Mouse (Mus musculus): ENCODE results near the gene Atoh7. TPM values are rescaled to one million over a fixed set of nuclear protein-coding genes. Genes with fewer than 3 reads are reported as not detected.
"Not testable (repeated sequence)": the region's sequence is repeated elsewhere in the genome, so short reads cannot be mapped to it uniquely, and the experiment has no call there.

Atoh7 gene
- polyA plus RNA-seq (2014; fragmentation: Nextera tagmentation; extraction: Ambion mirVana), result 1.1 TPM in 1 of 2 replicates, not detected in the other

DNA sequence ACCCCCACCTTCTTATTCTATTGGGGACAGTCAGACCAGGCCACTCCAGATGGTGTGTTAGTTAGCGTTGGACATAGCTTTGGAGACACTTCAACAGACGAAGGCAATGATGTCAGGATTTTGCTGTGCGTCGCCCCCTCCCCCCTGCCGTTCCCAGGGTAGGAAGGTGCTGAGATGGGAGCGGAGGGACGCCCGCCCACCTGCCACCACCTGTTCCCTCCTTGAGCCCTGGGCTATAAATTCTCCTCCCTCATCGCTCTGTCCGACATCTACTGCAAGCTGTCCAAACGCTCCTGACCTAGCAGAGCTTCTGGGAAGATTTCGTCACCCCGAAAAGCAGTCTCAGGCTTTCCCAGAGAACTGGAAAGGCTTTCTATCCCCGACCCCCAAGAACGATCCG lies at the start of gene Atoh7:
Gene Atoh7 (plus strand): TSS at position 131 of the 400 bp plus-strand sequence.
- Histone ChIP-seq H3K36me3 (ENCODE audit: control insufficient read depth, insufficient read depth, low read length) (no peaks in the 10 kb centered on the region), H3K27me3 (replicated peaks; ENCODE audit: control insufficient read depth, insufficient read depth, low read length) (peaks cover 38% of the 10 kb centered on the region), H3K9ac (ENCODE audit: low read depth, low read length) (peak within 1 kb of the TSS; percentile 72), H3K4me2 (ENCODE audit: low read depth, low read length) (peak within 1 kb of the TSS; percentile 92), H3K27ac (replicated peaks; ENCODE audit: low read depth, low read length) (no peak within 1 kb of the TSS), H3K9me3 (ENCODE audit: control insufficient read depth, low read length) (no peaks in the 10 kb centered on the region), H3K4me1 (ENCODE audit: control insufficient read depth, insufficient read depth, low read length) (no peaks in the 10 kb centered on the region), H3K4me3 (ENCODE audit: low read depth, low read length) (peak within 1 kb of the TSS; percentile 59)
- DNase-seq (ENCODE audit: low spot score) (peak; percentile 24), ATAC-seq (ENCODE audit: low read depth) (peak; percentile 8; the same call in 1 of the 2 replicates)
- WGBS, result 5% methylated on average over 15 of the region's 16 CpGs

DNA sequence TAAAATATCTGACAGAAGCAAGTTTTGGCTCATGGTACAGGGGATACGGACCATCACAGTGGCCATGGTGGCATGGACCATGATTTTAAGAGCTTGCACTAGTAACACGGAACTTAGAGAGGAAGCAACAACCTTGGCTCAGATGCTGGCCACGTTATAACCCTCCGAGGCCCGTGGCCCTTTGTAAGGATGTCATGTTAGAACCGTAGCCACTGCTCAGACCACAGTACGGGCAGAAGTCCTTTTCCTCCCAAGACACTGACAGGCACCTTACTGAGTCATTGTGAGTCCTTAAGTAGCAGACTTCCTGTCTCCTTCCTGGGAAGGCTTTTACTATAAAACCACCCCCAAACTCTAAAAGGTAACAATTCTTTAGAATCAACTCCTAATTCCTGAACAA lies 48.2 kb upstream of the Atoh7 start:
- Histone ChIP-seq H3K4me2 (ENCODE audit: low read depth, low read length) (no peak overlapping the region), H3K27me3 (replicated peaks; ENCODE audit: control insufficient read depth, insufficient read depth, low read length) (no peaks in the 10 kb centered on the region), H3K4me3 (ENCODE audit: low read depth, low read length) (no peak overlapping the region), H3K9me3 (ENCODE audit: control insufficient read depth, low read length) (no peaks in the 10 kb centered on the region), H3K9ac (ENCODE audit: low read depth, low read length) (no peak overlapping the region), H3K4me1 (ENCODE audit: control insufficient read depth, insufficient read depth, low read length) (no peaks in the 10 kb centered on the region), H3K36me3 (ENCODE audit: control insufficient read depth, insufficient read depth, low read length) (no peaks in the 10 kb centered on the region), H3K27ac (replicated peaks; ENCODE audit: low read depth, low read length) (no peak overlapping the region)
- ATAC-seq (ENCODE audit: low read depth) (no peak), DNase-seq (ENCODE audit: low spot score) (no peak)
- WGBS, result 77% methylated on average over 7 of the region's 7 CpGs

DNA sequence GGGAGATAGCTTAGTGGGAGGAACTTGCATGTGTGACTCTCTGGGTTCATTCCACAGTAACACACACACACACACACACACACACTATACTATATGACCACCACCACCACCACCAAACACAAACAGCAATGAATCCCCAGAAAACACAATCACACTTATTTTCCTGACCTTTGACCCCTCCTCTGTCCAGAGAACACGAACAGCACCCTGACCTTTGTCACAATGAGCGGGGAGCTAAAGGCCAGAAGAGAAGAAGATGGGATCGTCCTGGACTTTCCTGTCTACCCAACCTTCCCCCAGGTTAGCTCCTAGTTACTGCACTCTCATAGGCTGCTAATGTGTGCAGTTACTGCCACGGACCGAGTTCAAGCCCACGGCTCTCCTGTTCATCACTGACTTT lies 47.4 kb upstream of the Atoh7 start:
- ATAC-seq (ENCODE audit: low read depth) (no peak), DNase-seq (ENCODE audit: low spot score) (no peak)
- Histone ChIP-seq H3K36me3 (ENCODE audit: control insufficient read depth, insufficient read depth, low read length) (no peaks in the 10 kb centered on the region), H3K4me3 (ENCODE audit: low read depth, low read length) (no peak overlapping the region), H3K4me2 (ENCODE audit: low read depth, low read length) (no peak overlapping the region), H3K27me3 (replicated peaks; ENCODE audit: control insufficient read depth, insufficient read depth, low read length) (no peaks in the 10 kb centered on the region), H3K9me3 (ENCODE audit: control insufficient read depth, low read length) (no peaks in the 10 kb centered on the region), H3K9ac (ENCODE audit: low read depth, low read length) (no peak overlapping the region), H3K27ac (replicated peaks; ENCODE audit: low read depth, low read length) (no peak overlapping the region), H3K4me1 (ENCODE audit: control insufficient read depth, insufficient read depth, low read length) (no peaks in the 10 kb centered on the region)
- 77% methylated on average over 6 of the region's 6 CpGs for WGBS

DNA sequence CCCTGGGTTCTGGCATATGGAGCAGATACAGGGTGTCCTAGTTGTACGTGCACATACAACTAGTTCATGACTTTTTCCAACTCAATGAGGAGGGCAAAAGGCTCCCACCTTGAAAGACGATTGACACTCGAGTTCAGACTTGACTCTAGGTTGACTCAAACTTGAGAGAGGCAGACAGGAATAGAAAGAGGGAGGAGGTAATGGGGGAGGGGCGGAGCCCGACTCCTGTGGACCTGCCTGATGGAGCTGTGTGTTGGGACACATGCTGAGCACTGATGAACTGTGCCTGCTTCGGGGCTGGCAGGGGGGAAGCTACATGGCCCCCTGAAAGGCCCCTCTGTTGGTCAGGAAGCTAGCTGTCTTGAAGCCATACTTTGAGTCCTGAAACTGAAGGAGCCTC lies 46.4 kb upstream of the Atoh7 start:
- Histone ChIP-seq H3K27ac (replicated peaks; ENCODE audit: low read depth, low read length) (no peak overlapping the region), H3K27me3 (replicated peaks; ENCODE audit: control insufficient read depth, insufficient read depth, low read length) (no peaks in the 10 kb centered on the region), H3K9ac (ENCODE audit: low read depth, low read length) (no peak overlapping the region), H3K4me1 (ENCODE audit: control insufficient read depth, insufficient read depth, low read length) (no peaks in the 10 kb centered on the region), H3K36me3 (ENCODE audit: control insufficient read depth, insufficient read depth, low read length) (no peaks in the 10 kb centered on the region), H3K9me3 (ENCODE audit: control insufficient read depth, low read length) (no peaks in the 10 kb centered on the region), H3K4me3 (ENCODE audit: low read depth, low read length) (no peak overlapping the region), H3K4me2 (ENCODE audit: low read depth, low read length) (no peak overlapping the region)
- ATAC-seq (ENCODE audit: low read depth), result no peak
- no peak for DNase-seq (ENCODE audit: low spot score)
- WGBS, result 50% methylated on average over 6 of the region's 6 CpGs

DNA sequence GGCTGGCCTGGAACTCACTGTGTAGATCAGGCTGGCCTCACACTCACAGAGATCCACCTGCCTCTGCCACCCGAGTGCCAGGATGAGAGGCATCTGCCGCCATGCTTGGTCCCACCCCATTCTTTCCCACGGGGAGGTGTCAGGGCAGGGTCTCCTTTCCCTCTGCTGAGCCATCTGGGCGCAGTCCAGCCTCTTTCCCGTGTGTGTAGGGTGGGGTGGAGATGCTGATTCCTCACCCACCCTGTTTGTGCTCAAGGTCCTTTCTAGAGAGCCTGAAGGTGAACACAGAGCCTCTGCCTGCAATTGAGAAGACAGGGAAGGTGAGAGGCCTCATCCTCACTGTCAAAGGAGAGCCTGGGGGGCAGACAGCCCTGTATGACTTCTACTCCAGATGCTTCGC lies 45.4 kb upstream of the Atoh7 start:
- H3K4me1 ChIP-seq (ENCODE audit: control insufficient read depth, insufficient read depth, low read length); DNase-seq (ENCODE audit: low spot score); H3K4me3 ChIP-seq (ENCODE audit: low read depth, low read length); H3K9me3 ChIP-seq (ENCODE audit: control insufficient read depth, low read length); H3K4me2 ChIP-seq (ENCODE audit: low read depth, low read length); ATAC-seq (ENCODE audit: low read depth); H3K9ac ChIP-seq (ENCODE audit: low read depth, low read length); H3K27ac ChIP-seq (replicated peaks; ENCODE audit: low read depth, low read length); H3K27me3 ChIP-seq (replicated peaks; ENCODE audit: control insufficient read depth, insufficient read depth, low read length); H3K36me3 ChIP-seq (ENCODE audit: control insufficient read depth, insufficient read depth, low read length): not testable (repeated sequence)
- WGBS, result 89% methylated on average over 6 of the region's 6 CpGs

DNA sequence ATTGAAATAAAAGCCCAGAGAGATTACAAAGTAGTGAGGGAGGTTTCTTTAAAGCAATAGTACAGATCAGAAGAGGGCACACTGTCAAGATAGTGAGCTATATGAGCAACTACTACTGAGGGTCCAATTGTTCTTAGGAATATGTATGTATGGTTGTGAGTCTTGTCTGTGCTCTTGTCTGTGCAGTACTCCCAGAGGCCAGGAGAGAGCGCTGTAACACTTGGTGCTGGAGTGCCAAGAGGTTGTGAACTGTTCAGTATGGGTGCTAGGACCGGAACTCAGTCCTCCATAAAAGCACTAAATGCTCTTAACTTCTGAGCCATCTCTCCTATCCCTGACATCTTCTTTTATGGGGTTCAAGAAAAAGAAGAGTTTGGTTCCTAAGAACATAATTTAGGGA lies 44.9 kb upstream of the Atoh7 start:
- ATAC-seq (ENCODE audit: low read depth) (no peak), DNase-seq (ENCODE audit: low spot score) (no peak)
- H3K36me3 ChIP-seq (ENCODE audit: control insufficient read depth, insufficient read depth, low read length), result no peaks in the 10 kb centered on the region
- no peak overlapping the region for H3K27ac ChIP-seq (replicated peaks; ENCODE audit: low read depth, low read length)
- no peak overlapping the region for H3K4me2 ChIP-seq (ENCODE audit: low read depth, low read length)
- H3K9ac ChIP-seq (ENCODE audit: low read depth, low read length), result no peak overlapping the region
- no peaks in the 10 kb centered on the region for H3K4me1 ChIP-seq (ENCODE audit: control insufficient read depth, insufficient read depth, low read length)
- 71% methylated on average over 2 of the region's 2 CpGs for WGBS
- H3K9me3 ChIP-seq (ENCODE audit: control insufficient read depth, low read length), result no peaks in the 10 kb centered on the region
- no peak overlapping the region for H3K4me3 ChIP-seq (ENCODE audit: low read depth, low read length)
- H3K27me3 ChIP-seq (replicated peaks; ENCODE audit: control insufficient read depth, insufficient read depth, low read length), result no peaks in the 10 kb centered on the region

DNA sequence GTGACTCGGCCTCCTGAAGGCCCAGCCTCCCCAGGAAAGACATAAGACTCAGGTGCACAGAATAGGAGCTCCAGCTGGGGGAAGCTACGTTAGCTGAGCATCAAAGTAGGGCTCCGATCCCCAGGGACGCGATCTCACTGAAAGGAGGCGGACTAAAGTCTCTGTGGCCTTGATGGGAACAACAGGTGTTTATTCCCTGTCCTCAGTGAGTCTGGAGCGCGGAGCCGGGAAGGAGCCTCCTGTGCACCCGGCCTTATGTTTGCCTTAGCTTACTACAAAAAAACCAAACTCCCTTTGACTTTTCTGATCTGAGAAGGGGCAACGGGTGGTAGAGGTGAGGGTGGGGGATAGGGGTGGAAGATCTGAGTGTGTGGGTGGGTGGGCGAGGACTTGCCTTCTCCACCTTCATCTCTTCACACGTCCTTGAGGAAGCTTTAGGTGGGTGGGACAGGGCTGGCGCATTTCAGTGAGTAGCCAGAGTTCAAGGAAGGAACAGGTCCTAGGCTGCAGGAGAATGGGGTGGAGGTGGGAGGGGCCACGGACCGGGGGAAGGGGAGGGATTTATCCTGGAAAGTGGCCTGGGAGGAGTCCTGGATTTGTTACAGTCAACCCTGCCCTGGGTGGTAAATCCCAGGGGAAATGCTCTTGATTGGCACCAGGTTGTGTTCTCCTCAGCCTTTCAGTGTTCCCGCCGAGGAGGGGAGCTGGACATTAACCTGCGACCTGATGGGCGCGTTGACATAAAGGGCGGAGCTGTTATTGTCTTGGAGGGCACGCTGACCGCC lies 42.3 kb upstream of the Atoh7 start:
- peak; percentile 13 for DNase-seq (ENCODE audit: low spot score)

DNA sequence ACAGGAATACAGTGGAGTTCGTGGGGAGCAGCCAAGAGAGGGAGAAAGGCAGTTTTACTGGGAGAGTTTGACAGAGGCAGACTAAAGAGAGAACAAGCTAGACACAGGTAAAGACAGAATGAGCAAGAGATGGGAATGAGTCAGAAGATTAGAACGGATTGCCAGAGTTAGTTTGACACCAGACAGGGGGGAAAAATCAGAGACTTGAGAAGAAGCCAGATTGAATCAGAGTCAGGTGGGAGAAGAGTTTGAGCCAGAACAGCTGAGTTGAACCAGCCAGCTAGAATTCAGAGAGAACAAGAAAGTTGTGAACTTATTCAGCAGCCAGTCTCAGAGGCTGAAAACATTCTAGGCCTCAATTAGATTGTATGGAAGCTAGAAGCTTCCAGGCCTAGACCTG lies 39.6 kb upstream of the Atoh7 start, which contains the start of gene Pbld1:
Gene Pbld1 (plus strand): TSS at position 301 of the 400 bp plus-strand sequence.
- no peaks in the 10 kb centered on the region for H3K9me3 ChIP-seq (ENCODE audit: control insufficient read depth, low read length)
- no peak within 1 kb of the TSS for H3K4me3 ChIP-seq (ENCODE audit: low read depth, low read length)
- WGBS, result 77% methylated on average over 2 of the region's 2 CpGs
- H3K4me2 ChIP-seq (ENCODE audit: low read depth, low read length), result no peak within 1 kb of the TSS
- no peak within 1 kb of the TSS for H3K27ac ChIP-seq (replicated peaks; ENCODE audit: low read depth, low read length)
- ATAC-seq (ENCODE audit: low read depth) (no peak), DNase-seq (ENCODE audit: low spot score) (no peak)
- no peaks in the 10 kb centered on the region for H3K36me3 ChIP-seq (ENCODE audit: control insufficient read depth, insufficient read depth, low read length)
- H3K9ac ChIP-seq (ENCODE audit: low read depth, low read length), result no peak within 1 kb of the TSS
- no peaks in the 10 kb centered on the region for H3K4me1 ChIP-seq (ENCODE audit: control insufficient read depth, insufficient read depth, low read length)
- H3K27me3 ChIP-seq (replicated peaks; ENCODE audit: control insufficient read depth, insufficient read depth, low read length), result no peaks in the 10 kb centered on the region

More for the DNA sequence above, 42.3 kb upstream of the Atoh7 start:
- H3K27ac ChIP-seq (replicated peaks; ENCODE audit: low read depth, low read length), result no peak overlapping the region
- ATAC-seq (ENCODE audit: low read depth), result no peak
- no peaks in the 10 kb centered on the region for H3K9me3 ChIP-seq (ENCODE audit: control insufficient read depth, low read length)
- H3K4me3 ChIP-seq (ENCODE audit: low read depth, low read length), result no peak overlapping the region
- no peaks in the 10 kb centered on the region for H3K4me1 ChIP-seq (ENCODE audit: control insufficient read depth, insufficient read depth, low read length)
- no peak overlapping the region for H3K4me2 ChIP-seq (ENCODE audit: low read depth, low read length)
- no peaks in the 10 kb centered on the region for H3K36me3 ChIP-seq (ENCODE audit: control insufficient read depth, insufficient read depth, low read length)
- 41% methylated on average over 24 of the region's 24 CpGs for WGBS
- no peak overlapping the region for H3K9ac ChIP-seq (ENCODE audit: low read depth, low read length)
- H3K27me3 ChIP-seq (replicated peaks; ENCODE audit: control insufficient read depth, insufficient read depth, low read length), result no peaks in the 10 kb centered on the region

DNA sequence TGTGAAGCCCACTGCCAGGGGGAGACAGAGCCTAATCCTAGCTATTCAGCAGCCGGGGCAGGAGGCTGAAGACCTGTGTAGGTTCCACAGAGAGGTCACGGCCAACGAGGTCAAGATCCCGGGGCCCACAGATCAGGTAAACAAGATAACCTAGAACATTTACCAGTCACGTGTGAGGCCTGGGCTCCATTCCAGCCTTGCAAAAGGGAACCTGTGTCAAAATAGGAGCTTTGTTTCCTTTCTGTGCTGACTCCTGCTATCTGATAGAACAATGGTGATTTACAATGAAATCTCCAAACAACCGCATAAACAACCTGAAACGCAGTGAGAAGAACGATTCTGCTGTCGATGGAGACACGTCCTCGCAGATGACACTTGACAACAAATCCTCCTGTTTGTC lies 39.0 kb upstream of the Atoh7 start:
- Histone ChIP-seq H3K9ac (ENCODE audit: low read depth, low read length) (no peak overlapping the region), H3K4me2 (ENCODE audit: low read depth, low read length) (no peak overlapping the region), H3K36me3 (ENCODE audit: control insufficient read depth, insufficient read depth, low read length) (no peaks in the 10 kb centered on the region), H3K4me1 (ENCODE audit: control insufficient read depth, insufficient read depth, low read length) (no peaks in the 10 kb centered on the region), H3K9me3 (ENCODE audit: control insufficient read depth, low read length) (no peaks in the 10 kb centered on the region), H3K4me3 (ENCODE audit: low read depth, low read length) (no peak overlapping the region), H3K27me3 (replicated peaks; ENCODE audit: control insufficient read depth, insufficient read depth, low read length) (no peaks in the 10 kb centered on the region), H3K27ac (replicated peaks; ENCODE audit: low read depth, low read length) (no peak overlapping the region)
- ATAC-seq (ENCODE audit: low read depth) (no peak), DNase-seq (ENCODE audit: low spot score) (no peak)
- 72% methylated on average over 11 of the region's 11 CpGs for WGBS
